Mouse (Mus musculus) embryonic facial prominence, embryonic 14.5 days (tissue): Measurements from ENCODE around the gene Retreg1. TPM values are rescaled to one million over a fixed set of nuclear protein-coding genes. Genes with fewer than 3 reads are reported as not detected.

Experiments
- ATAC-seq: fragments of 200-750 bp; cut with Nextera tagmentation; 2 replicates; pipeline ENCODE4 v1.8.0; 2017; ENCODE audit warnings: low read depth, moderate number of reproducible peaks, moderate TSS enrichment
- DNase-seq: peaks from one replicate; pipeline ENCODE4 v3.0.0-alpha.2; 2015; ENCODE audit warnings: low spot score
- H3K27ac ChIP-seq: fragments of 300-500 bp; sonication (generic); replicated peaks from 2 replicates; pipeline ENCODE4 v1.5.1; 2014; ENCODE audit warnings: low read depth, mild to moderate bottlenecking, low read length, moderate library complexity
- H3K27me3 ChIP-seq: fragments of 300-500 bp; sonication (generic); replicated peaks from 2 replicates; pipeline ENCODE4 v1.6.1; 2014; ENCODE audit warnings: low read length; ENCODE audit not compliant: control insufficient read depth, insufficient read depth
- H3K36me3 ChIP-seq: fragments of 300-500 bp; sonication (generic); 2 replicates; pipeline ENCODE4 v1.6.1; 2014; ENCODE audit warnings: low read length, mixed read lengths; ENCODE audit not compliant: control insufficient read depth, insufficient read depth
- H3K4me1 ChIP-seq: fragments of 300-500 bp; sonication (generic); 2 replicates; pipeline ENCODE4 v1.6.1; 2014; ENCODE audit warnings: antibody characterized with exemption, low read length; ENCODE audit not compliant: control insufficient read depth, insufficient read depth
- H3K4me2 ChIP-seq: fragments of 300-500 bp; sonication (generic); 2 replicates; pipeline ENCODE4 v1.6.1; 2014; ENCODE audit warnings: low read depth, mild to moderate bottlenecking, low read length, moderate library complexity, mixed read lengths
- H3K4me3 ChIP-seq: fragments of 300-500 bp; sonication (generic); 2 replicates; pipeline ENCODE4 v1.5.1; 2014; ENCODE audit warnings: low read depth, mild to moderate bottlenecking, low read length
- H3K9ac ChIP-seq: fragments of 300-500 bp; sonication (generic); 2 replicates; pipeline ENCODE4 v1.6.1; 2014; ENCODE audit warnings: low read depth, mild to moderate bottlenecking, low read length, moderate library complexity, mixed read lengths
- H3K9me3 ChIP-seq: fragments of 300-500 bp; sonication (generic); 2 replicates; pipeline ENCODE4 v1.6.1; 2016; ENCODE audit warnings: low read length; ENCODE audit not compliant: control insufficient read depth
- WGBS: fragments of 180-500 bp; shearing (Covaris S2); extraction: QIAGEN DNeasy Blood & Tissue Kit; methylation state at CpG from one replicate; pipeline ENCODE4 v1.1.7; 2014; 5-methylcytosine and 5-hydroxymethylcytosine counted together
- polyA plus RNA-seq: library from polyadenylated mRNA; unstranded; fragments of >200 nt; fragmentation: Nextera tagmentation; extraction: Ambion mirVana; gene quantifications from 2 replicates; pipeline ENCODE4 v1.2.1, GENCODE M21; 2014

Retreg1 gene
- polyA plus RNA-seq = 9.8 and 16.5 TPM in 2 replicates

- peak; percentile 88 for ATAC-seq
- WGBS = 1% methylated on average over 15 of the region's 72 CpGs
- Histone ChIP-seq H3K4me1 (peaks cover 5% of the 10 kb centered on the region; the same call in 1 of the 2 replicates), H3K36me3 (no peaks in the 10 kb centered on the region), H3K27me3 (peaks cover 17% of the 10 kb centered on the region), H3K4me3 (peak within 1 kb of the TSS; percentile 76), H3K4me2 (peak within 1 kb of the TSS; percentile 92), H3K9me3 (no peaks in the 10 kb centered on the region), H3K27ac (no peak within 1 kb of the TSS), H3K9ac (peak within 1 kb of the TSS; percentile 75)
- peak; percentile 59 for DNase-seq
Measured at GRCm38 (mm10) chr15:25843086-25843991, at the start of gene Retreg1. TSS of gene Retreg1 (plus strand) at chr15:25843180.

- ATAC-seq = peak; percentile 10; the same call in 1 of the 2 replicates
Measured at GRCm38 (mm10) chr15:25794123-25794522, 48.9 kb upstream of the Retreg1 start.

GRCm38 (mm10) chr15:25795496-25795895 is 47.5 kb upstream of the Retreg1 start:
- no peaks in the 10 kb centered on the region for H3K27me3 ChIP-seq
- DNase-seq = no peak
- H3K36me3 ChIP-seq = peaks cover 70% of the 10 kb centered on the region
- ATAC-seq = no peak
- H3K9me3 ChIP-seq = no peaks in the 10 kb centered on the region
- no peaks in the 10 kb centered on the region for H3K4me1 ChIP-seq
- no peak overlapping the region for H3K9ac ChIP-seq
- WGBS = 91% methylated on average over 9 of the region's 9 CpGs
- no peak overlapping the region for H3K4me2 ChIP-seq
- no peak overlapping the region for H3K4me3 ChIP-seq
- H3K27ac ChIP-seq = no peak overlapping the region

More at GRCm38 (mm10) chr15:25794123-25794522, 48.9 kb upstream of the Retreg1 start:
- no peak overlapping the region for H3K27ac ChIP-seq
- no peak overlapping the region for H3K4me3 ChIP-seq
- peak; percentile 69 for DNase-seq
- H3K36me3 ChIP-seq = peaks cover 65% of the 10 kb centered on the region
- WGBS = 63% methylated on average over 8 of the region's 8 CpGs
- no peaks in the 10 kb centered on the region for H3K9me3 ChIP-seq
- no peak overlapping the region for H3K9ac ChIP-seq
- no peaks in the 10 kb centered on the region for H3K4me1 ChIP-seq
- H3K4me2 ChIP-seq = no peak overlapping the region
- no peaks in the 10 kb centered on the region for H3K27me3 ChIP-seq

GRCm38 (mm10) chr15:25796353-25796752 is 46.6 kb upstream of the Retreg1 start:
- no peak for DNase-seq
- WGBS = 58% methylated on average over 3 of the region's 3 CpGs

GRCm38 (mm10) chr15:25797179-25797578 is 45.8 kb upstream of the Retreg1 start:
- Histone ChIP-seq H3K27me3 (no peaks in the 10 kb centered on the region), H3K4me2 (no peak overlapping the region), H3K9me3 (no peaks in the 10 kb centered on the region), H3K36me3 (peaks cover 83% of the 10 kb centered on the region), H3K4me3 (no peak overlapping the region), H3K4me1 (no peaks in the 10 kb centered on the region), H3K9ac (no peak overlapping the region), H3K27ac (no peak overlapping the region)
- ATAC-seq (no peak), DNase-seq (no peak)
- WGBS = 88% methylated on average over 8 of the region's 8 CpGs

More at GRCm38 (mm10) chr15:25796353-25796752, 46.6 kb upstream of the Retreg1 start:
- H3K36me3 ChIP-seq = peaks cover 79% of the 10 kb centered on the region
- no peaks in the 10 kb centered on the region for H3K9me3 ChIP-seq
- no peak overlapping the region for H3K27ac ChIP-seq
- H3K4me2 ChIP-seq = no peak overlapping the region
- no peaks in the 10 kb centered on the region for H3K27me3 ChIP-seq
- no peak overlapping the region for H3K4me3 ChIP-seq
- H3K9ac ChIP-seq = no peak overlapping the region
- no peaks in the 10 kb centered on the region for H3K4me1 ChIP-seq
- no peak for ATAC-seq

GRCm38 (mm10) chr15:25797888-25798287 is 45.1 kb upstream of the Retreg1 start:
- H3K4me2 ChIP-seq = no peak overlapping the region
- H3K36me3 ChIP-seq = peaks cover 84% of the 10 kb centered on the region
- no peak overlapping the region for H3K9ac ChIP-seq
- H3K4me3 ChIP-seq = no peak overlapping the region
- 67% methylated on average over 1 of the region's 1 CpGs for WGBS
- ATAC-seq (no peak), DNase-seq (no peak)
- no peaks in the 10 kb centered on the region for H3K4me1 ChIP-seq
- no peaks in the 10 kb centered on the region for H3K9me3 ChIP-seq
- H3K27me3 ChIP-seq = no peaks in the 10 kb centered on the region
- H3K27ac ChIP-seq = no peak overlapping the region

GRCm38 (mm10) chr15:25801726-25802125 is 41.3 kb upstream of the Retreg1 start:
- DNase-seq = no peak
- no peak overlapping the region for H3K4me2 ChIP-seq
- no peak overlapping the region for H3K4me3 ChIP-seq
- 78% methylated on average over 5 of the region's 5 CpGs for WGBS
- H3K27ac ChIP-seq = no peak overlapping the region
- H3K9ac ChIP-seq = no peak overlapping the region
- H3K36me3 ChIP-seq = peaks cover 86% of the 10 kb centered on the region
- no peaks in the 10 kb centered on the region for H3K9me3 ChIP-seq
- no peak for ATAC-seq
- no peaks in the 10 kb centered on the region for H3K4me1 ChIP-seq
- H3K27me3 ChIP-seq = no peaks in the 10 kb centered on the region

- DNase-seq = no peak
- no peak overlapping the region for H3K9ac ChIP-seq
- no peak overlapping the region for H3K4me3 ChIP-seq
- no peaks in the 10 kb centered on the region for H3K4me1 ChIP-seq
- H3K9me3 ChIP-seq = no peaks in the 10 kb centered on the region
- 85% methylated on average over 8 of the region's 8 CpGs for WGBS
- no peak overlapping the region for H3K27ac ChIP-seq
- no peak for ATAC-seq
- H3K36me3 ChIP-seq = peaks cover 86% of the 10 kb centered on the region
- no peak overlapping the region for H3K4me2 ChIP-seq
- no peaks in the 10 kb centered on the region for H3K27me3 ChIP-seq
Measured at GRCm38 (mm10) chr15:25802194-25802593, 40.8 kb upstream of the Retreg1 start.
